Mouse (Mus musculus) layer of hippocampus, adult 9-11 months (tissue): ENCODE measurements around the gene Abcd1.
A peak's percentile ranks its signal among the peaks of the same experiment; 100 is the strongest.

Experiments used
- DNase-seq: peaks from one replicate; pipeline ENCODE4 v3.0.0; 2022

The Abcd1 gene

DNA sequence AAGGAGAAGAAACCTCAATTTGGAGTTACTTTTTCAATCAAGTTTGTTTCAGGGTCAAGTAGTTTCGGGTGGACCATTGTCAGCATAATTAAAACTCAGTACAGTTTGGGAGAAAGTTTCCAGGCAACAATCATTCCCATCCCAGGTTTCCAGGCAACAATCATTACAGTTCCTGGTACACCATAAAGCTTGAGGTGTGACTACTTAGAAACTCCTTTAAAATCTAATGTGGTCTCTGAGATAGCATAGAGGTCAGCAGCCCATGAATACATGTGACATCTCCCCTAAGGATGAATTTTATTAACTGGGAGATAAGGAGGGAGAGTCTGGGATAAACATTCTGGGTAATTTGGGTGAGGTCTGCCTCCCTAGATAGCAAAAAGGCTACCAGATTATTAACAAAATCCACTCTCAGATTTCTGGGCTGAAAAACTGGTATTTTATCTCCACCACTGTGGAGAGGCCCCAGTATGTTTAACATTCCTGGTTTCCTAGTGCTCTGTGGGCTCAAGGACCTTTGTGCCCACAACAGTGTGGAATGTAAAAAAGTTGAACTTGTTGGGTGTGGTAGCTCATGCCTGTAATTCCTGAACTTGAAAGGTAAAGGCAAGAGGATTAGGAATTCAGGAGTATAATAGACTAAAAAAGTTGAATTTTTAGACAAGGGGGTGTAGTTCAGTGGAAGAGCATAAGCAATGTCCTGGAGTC lies 28.5 kb downstream of the Abcd1 start:
- no peak for DNase-seq

DNA sequence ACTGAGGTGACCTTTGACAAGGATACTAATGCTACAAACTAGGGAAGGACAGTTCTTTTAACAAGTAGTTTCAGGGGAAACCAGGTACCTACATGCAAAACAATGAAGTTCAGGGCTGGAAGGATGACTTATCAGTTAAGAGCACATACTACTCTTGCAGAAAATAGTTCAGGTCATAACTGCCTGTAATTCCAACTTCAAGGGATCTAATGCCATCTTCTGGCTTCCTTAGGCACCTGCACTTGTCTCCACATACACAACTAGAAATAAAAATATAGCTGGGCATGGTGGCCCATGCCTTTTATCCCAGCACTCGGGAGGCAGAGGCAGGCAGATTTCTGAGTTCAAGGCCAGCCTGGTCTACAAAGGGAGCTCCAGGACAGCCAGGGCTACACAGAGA lies 32.6 kb downstream of the Abcd1 start:
- no peak for DNase-seq

DNA sequence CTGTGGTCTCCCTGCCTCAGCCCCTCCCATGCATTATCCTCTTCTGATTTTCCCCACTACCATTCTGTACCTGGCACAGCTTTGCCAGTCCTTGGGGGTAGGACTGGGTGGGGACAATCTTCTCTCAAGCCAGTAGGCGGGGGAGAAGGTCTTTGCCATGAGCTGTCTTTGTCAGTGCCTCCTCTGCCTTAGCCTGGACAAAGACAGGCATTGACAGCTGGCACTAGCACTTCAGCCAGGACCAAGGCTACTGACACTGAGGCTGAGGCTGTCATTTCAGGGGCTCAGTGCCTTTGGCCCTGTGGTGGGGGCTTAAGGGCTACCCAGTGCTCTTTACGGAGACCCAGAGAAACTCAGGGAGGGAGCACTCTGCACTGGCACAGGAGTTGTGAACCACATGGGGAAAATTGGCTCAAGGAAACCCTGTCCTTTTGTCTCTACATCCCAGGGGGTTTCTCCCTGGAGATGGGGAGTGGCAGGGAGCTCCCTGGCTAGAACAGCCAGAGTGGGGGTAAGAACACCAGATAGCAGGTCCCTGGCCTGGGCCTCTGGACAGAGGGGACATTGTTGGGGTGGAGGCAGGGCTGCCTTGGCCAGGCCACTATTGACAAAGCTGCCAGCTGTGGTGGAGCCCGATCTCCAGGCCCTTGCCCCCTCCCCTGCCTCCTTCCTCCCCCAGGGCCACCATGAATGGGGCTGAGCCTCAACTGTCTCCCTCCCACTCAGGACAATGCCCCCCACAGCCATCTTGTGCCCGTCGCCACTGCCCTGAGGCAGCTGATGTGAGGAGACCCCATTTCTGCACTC lies 40.1 kb downstream of the Abcd1 start, which contains the start of gene Plxnb3:
Gene Plxnb3 (plus strand): TSS at position 757 of the 807 bp plus-strand sequence.
- peak; percentile 71 for DNase-seq

DNA sequence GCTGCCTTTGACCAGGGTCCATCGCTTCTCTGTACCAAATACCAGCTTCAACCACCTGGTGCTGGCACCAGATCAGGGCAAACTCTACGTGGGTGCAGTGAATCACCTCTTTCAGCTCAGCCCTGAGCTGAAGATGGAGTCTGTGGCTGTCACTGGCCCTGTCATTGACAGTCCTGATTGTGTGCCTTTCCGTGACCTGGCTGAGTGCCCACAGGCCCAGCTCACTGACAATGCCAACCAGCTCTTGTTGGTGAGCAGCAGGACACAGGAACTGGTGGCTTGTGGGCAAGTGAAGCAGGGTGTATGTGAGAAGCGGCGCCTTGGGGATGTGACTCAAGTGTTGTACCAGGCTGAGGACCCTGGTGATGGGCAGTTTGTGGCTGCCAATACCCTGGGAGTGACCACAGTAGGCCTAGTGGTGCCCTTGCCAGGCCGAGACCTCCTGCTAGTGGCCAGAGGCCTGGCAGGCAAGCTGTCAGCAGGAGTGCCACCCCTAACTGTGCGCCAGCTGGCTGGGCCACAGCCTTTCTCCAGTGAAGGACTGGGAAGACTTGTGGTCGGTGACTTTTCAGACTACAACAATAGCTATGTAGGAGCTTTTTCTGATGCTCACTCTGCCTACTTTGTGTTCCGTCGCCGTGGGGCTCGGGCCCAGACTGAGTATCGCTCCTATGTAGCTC lies 42.4 kb downstream of the Abcd1 start:
- peak; percentile 63 for DNase-seq

DNA sequence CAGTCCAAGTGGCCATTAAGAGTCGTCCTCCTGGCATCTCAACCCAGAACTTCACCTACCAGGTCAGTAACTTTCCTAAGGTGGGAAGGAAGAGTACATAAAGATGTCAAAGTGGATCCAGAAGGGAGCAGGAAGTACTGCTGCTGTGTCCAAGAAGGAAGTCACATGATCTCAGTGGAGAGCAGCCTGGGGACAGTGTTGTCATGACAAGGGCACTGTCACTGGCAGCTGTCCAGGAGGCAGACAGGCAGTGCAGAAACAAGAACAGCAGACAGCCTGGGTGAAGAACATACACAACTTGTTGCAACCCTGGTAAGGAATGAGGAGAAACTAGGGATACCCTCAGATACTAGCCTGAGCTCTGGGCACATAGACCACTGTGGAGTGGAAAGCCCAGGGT lies 48.9 kb downstream of the Abcd1 start:
- peak; percentile 70 for DNase-seq

DNA sequence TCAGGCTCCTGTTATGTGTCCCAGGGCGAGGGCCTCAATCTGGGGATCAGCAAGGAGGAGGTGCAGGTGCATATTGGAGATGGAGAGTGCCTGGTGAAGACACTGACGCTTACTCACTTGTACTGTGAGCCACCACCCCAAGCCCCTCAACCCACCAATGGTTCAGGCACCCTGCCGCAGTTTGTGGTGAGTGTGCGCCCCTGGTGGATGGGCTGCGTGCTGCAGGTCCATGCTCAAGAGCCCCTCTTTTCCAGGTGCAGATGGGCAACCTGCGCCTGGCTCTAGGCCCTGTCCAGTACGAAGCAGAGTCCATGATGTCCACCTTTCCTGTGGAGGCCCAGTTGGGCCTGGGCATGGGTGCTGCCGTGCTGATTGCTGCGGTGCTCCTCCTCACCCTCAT lies 50.9 kb downstream of the Abcd1 start:
- DNase-seq, result no peak

DNA sequence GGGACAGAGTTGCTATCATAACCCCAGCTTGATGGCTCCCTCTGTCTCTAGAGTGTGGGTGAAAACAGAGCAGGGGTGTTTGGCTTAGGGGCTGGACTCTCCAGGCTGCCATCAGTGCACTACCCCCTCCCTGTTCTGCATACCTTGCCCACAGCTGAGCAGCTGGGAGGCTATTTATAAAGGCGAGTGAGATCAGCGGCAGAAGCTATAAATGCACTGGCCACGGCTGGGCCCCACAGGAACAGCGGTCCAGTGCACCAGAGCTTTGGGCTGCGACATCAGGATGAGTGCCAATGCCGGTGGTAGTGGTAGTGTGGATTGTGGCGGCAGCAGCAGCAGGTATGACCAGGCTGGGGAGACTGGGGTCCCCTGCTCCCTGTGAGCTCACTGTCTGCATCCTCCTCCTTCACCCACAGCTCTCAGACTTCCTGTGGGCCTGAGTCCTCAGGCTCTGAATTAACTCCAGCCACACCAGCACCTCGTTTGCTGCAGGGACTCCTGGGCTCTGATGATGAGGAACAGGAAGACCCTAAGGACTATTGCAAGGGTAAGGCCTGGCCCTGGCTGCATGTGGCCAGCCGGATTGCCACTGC lies 57.9 kb downstream of the Abcd1 start, which contains the start of gene Srpk3:
Gene Srpk3 (plus strand): TSS at position 238 of the 593 bp plus-strand sequence.
- DNase-seq, result peak; percentile 52

DNA sequence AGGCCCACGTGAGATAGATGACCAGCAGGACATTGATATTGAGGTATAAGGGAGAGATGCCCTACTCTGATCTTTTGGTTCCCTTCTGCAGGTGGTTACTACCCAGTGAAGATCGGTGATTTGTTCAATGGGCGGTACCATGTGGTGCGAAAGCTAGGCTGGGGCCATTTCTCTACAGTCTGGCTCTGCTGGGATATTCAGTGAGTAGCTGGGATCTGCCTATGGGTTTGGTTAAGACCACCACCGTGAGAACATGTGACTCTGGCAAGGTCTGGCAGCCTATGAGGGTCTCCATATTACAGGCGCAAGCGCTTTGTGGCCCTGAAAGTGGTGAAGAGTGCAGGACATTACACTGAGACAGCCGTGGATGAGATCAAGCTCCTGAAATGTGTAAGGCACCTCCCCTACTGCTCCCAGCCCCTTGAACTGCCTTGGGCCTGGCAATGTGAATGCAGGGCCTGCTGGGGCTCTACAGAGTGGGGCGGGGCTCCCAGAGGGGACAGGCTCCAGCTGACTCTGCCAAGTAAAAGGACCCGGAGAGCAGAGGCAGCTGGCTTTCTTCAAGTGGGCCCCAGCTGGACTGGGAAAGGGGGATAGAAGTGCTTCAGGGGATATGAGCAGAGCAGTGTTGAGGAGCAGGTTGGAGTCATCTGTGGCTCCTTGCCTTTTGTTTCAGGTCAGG lies 58.5 kb downstream of the Abcd1 start:
- DNase-seq, result no peak

DNA sequence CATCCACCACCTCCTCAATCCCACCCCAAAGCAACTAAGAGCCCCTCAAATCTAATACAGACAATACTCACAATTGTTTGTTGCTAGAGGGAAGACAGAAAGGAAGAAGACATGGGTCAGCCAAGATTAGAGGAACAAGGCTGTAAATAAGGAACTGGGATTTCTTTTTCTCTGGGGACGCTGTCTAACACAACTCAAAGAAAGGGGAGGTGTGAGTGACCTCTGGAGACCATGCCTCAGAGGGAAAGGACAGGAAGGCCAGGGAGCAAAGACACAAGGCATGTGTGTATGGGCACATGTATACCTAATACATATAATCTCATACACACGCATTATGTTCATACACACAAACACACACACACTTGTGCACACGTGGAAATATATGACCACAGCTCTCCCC lies 65.8 kb downstream of the Abcd1 start:
- no peak for DNase-seq

DNA sequence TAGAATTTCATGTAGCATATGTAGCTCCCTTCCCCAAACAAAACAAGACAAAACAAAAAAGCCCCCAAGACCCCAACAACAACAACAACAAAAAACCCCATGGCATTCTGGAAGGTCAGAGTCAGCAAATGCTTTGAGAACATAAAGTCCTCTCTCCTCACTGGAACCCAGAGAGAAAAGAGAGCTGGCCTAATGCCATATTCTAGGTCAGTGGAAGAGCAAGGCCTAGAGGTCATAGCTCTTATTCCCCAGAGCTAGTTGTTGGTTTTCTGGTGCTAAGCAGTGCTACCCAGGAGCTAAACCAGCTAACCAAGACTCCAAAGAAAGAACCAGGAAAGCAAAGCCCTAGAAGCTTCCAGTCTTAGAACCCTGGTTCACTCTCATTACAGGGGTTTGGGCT lies 69.3 kb downstream of the Abcd1 start:
- DNase-seq, result no peak

DNA sequence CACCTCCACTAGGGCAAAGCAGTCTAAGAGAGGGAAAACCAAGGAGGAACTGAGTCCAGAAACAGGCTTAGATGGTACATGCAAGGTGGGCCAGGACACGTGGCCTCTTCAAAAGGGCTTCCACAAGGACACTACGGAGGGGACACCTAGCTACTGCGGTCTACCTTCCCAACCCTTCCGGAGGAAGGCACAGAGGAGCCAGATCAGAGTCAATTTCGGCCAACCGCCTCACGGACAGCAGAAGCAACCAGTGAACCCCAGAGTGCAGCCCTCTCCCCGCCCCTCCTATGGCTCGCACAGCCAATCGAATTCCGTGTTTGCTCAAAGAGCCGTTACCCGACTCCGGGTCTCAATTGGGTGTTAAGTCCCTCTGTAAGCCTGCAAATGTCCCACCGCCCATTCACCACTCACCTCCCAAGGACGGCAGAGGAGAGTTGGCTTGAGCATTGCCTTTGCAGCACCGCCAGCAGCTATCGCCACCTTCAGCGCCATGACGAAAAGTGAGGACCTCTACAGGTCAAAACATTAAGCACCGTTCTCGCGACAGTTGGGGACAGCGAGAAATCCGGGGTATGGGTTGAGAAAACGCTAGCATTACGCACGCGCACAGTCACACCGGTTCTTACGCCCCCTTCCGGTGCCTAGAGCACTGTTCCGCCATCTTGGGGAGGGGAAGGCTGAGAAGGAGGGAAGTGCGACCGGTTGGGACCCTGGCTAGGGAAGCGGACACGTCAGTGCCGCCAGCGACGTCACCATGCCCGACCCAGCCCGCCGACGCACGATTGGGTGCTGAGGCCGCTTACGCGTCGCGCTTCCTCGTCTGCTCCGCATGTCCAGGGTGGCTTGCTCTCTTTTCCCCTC lies 70.2 kb downstream of the Abcd1 start, which contains the start of the genes Idh3g and Ssr4:
Gene Idh3g (minus strand): TSS at position 534 of the 861 bp plus-strand sequence.
Gene Ssr4 (plus strand): TSS at position 665 of the 861 bp plus-strand sequence.
- peak; percentile 96 for DNase-seq

DNA sequence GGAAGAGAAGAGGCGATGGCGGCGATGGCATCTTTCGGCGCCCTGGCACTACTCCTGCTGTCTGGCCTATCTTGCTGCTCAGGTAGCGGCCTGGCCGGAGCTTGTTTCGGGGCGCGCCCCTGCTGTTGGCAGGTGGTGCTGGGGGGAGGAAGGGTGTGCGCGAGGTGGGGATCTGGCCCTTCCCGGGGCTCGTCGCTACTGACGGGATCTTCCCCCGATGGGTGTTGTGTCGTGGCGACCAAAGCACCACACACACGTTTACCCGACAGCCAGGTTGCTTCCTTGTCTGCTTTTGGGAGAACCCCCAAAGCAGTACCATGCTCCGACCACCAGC lies 70.8 kb downstream of the Abcd1 start:
- DNase-seq, result no peak
